Mouse (Mus musculus) erythroblast, embryonic 14.5 days (primary cell): ENCODE results near the gene Slc24a3.

Source experiments
- GATA1 ChIP-seq: IDR thresholded peaks from 2 replicates; pipeline ENCODE4 v1.6.1; 2012; ENCODE audit warnings: low read length, inconsistent platforms, mixed read lengths
- TAL1 ChIP-seq: IDR thresholded peaks from 3 replicates; pipeline ENCODE4 v1.6.1; 2012; ENCODE audit warnings: low read length, inconsistent platforms, mixed read lengths

DNA sequence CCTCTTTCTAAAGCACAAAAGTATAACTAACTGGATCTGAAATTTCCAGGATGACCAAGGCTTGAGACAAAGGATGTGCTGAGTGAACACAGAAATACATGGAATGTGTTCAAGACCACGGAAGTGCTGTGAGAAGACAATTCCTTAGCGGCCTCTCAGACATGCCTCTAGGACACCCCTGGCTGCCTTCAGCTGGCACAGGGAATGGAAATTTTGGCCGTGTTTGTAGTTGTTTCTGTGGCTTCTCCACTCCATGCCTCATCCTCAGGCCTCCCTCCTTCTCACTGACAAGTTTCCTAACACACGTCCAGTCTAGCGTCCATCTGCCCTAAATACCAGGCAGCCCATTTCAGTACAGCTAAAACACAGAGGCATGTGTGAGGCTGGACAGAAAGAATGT, 262.4 kb downstream of the Slc24a3 start:
- no peak for TF ChIP-seq GATA1
- TF ChIP-seq TAL1: no peak
